Mouse (Mus musculus) right cerebral cortex, postnatal 14 days (tissue): ENCODE measurements around the gene Fgd5.

Source experiments
- DNase-seq: peaks from one replicate; pipeline ENCODE4 v3.0.0; 2022

Gene Fgd5

GRCm38 (mm10) chr6:92010895-92011294 lies 32.2 kb downstream of the Fgd5 start:
- no peak for DNase-seq

GRCm38 (mm10) chr6:92012413-92012812 lies 33.7 kb downstream of the Fgd5 start:
- DNase-seq, result no peak

- DNase-seq, result no peak
Measured at GRCm38 (mm10) chr6:92013035-92013434, 34.4 kb downstream of the Fgd5 start.

- DNase-seq, result no peak
Measured at GRCm38 (mm10) chr6:92013620-92014019, 34.9 kb downstream of the Fgd5 start.

GRCm38 (mm10) chr6:92014936-92015335 lies 36.3 kb downstream of the Fgd5 start:
- DNase-seq, result no peak

GRCm38 (mm10) chr6:92015848-92016247 lies 37.2 kb downstream of the Fgd5 start:
- no peak for DNase-seq

GRCm38 (mm10) chr6:92016738-92017137 lies 38.1 kb downstream of the Fgd5 start:
- DNase-seq, result no peak

GRCm38 (mm10) chr6:92018421-92018820 lies 39.7 kb downstream of the Fgd5 start:
- DNase-seq, result no peak

- DNase-seq, result no peak
Measured at GRCm38 (mm10) chr6:92021061-92021460, 42.4 kb downstream of the Fgd5 start.

GRCm38 (mm10) chr6:92021506-92021905 lies 42.8 kb downstream of the Fgd5 start:
- no peak for DNase-seq

GRCm38 (mm10) chr6:92025252-92025651 lies 46.6 kb downstream of the Fgd5 start:
- DNase-seq, result no peak

- no peak for DNase-seq
Measured at GRCm38 (mm10) chr6:92027379-92027778, 48.7 kb downstream of the Fgd5 start.

- DNase-seq, result no peak
Measured at GRCm38 (mm10) chr6:92030646-92031045, 52.0 kb downstream of the Fgd5 start.

- no peak for DNase-seq
Measured at GRCm38 (mm10) chr6:92034713-92035112, 56.0 kb downstream of the Fgd5 start.

GRCm38 (mm10) chr6:92036372-92036771 lies 57.7 kb downstream of the Fgd5 start:
- DNase-seq, result no peak

GRCm38 (mm10) chr6:92038158-92038557 lies 59.5 kb downstream of the Fgd5 start:
- DNase-seq, result no peak

GRCm38 (mm10) chr6:92041271-92041670 lies 62.6 kb downstream of the Fgd5 start:
- no peak for DNase-seq

GRCm38 (mm10) chr6:92042055-92042454 lies 63.4 kb downstream of the Fgd5 start:
- peak; percentile 56 for DNase-seq

GRCm38 (mm10) chr6:92042850-92043249 lies 64.2 kb downstream of the Fgd5 start:
- DNase-seq, result no peak

- DNase-seq, result no peak
Measured at GRCm38 (mm10) chr6:92057768-92058167, 79.1 kb downstream of the Fgd5 start.

GRCm38 (mm10) chr6:92061725-92062124 lies 83.0 kb downstream of the Fgd5 start:
- DNase-seq, result no peak

GRCm38 (mm10) chr6:92063452-92063851 lies 84.8 kb downstream of the Fgd5 start:
- no peak for DNase-seq

GRCm38 (mm10) chr6:92064101-92064500 lies 85.4 kb downstream of the Fgd5 start:
- no peak for DNase-seq

GRCm38 (mm10) chr6:92065721-92066496 lies 87.2 kb downstream of the Fgd5 start:
- peak; percentile 72 for DNase-seq

GRCm38 (mm10) chr6:92067146-92067790 lies 88.6 kb downstream of the Fgd5 start:
- DNase-seq, result peak; percentile 79
